Mouse (Mus musculus) lung, postnatal 25 days (tissue): ENCODE data around the gene Ssh1.

Experiments
- DNase-seq: peaks from one replicate; pipeline ENCODE4 v3.0.0; 2022; ENCODE audit warnings: low spot score

Gene Ssh1

DNA sequence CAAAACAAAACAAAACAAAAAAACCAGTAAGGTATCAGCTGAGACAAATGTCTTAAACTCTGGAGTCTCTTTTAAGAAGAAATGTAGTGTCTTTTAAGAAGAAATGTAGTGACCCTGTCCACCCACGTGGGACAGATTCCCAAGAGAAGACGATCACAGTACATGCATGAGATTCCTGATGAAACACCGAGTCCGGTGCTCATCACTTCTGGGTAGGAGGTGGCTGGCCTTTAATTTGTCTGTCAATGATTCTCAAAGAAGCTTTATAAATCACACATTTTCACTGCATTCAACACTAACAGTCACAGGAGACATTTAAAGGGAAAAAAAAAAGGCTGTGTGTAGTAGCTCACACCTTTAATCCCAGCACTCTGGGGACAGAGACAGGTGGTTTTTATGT is 103.8 kb downstream of the Ssh1 start:
- no peak for DNase-seq

- DNase-seq: no peak
Observed at GRCm38 (mm10) chr5:113889181-113889906, 104.3 kb downstream of the Ssh1 start.

DNA sequence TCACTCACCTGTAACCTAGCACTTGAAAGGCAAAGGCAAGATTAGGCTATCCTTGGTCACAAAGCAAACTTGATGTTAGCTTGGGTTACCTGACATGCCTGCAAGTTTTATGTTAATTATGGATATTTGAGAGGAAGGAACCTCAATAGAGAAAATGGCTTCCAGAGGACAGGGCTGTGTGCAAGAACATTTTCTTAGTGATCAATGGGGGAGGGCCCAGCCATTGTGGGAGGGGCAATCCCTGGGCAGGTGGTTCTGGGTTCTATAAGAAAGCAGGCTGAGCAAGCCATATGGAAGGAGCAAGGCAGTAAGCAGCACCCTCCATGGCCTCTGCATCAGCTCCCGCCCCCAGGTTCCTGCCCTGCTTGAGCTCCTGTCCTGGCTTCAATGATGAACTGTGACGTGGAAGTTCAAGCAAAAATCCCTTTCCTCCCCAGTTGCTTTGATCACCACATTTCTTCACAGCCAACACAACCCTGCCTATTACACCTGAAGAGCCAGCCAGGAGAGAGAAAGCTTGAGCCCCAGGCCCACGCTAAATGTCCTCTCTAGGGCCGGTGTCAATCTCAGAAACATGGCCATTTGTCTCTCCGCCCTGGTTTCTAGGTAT is 105.4 kb downstream of the Ssh1 start:
- DNase-seq: no peak

GRCm38 (mm10) chr5:113887132-113887531 is 106.6 kb downstream of the Ssh1 start:
- DNase-seq: no peak
